Mouse (Mus musculus): ENCODE data around the gene Bglap2. TPM values are rescaled to one million over a fixed set of nuclear protein-coding genes. Genes with fewer than 3 reads are reported as not detected.

The Bglap2 gene
- total RNA-seq, 1 experiment from 2014 or later = not detected

- no peak for ATAC-seq (replicated peaks in 1 of 2; ENCODE audit: insufficient read depth in 1 of 2, low FRiP score in 2 of 2, low TSS enrichment in 1 of 2, low read depth in 1 of 2, poor library complexity in 2 of 2, severe bottlenecking in 2 of 2)
These were observed 49.5 kb downstream of the Bglap2 start for GRCm38 (mm10) chr3:88328956-88329355.

Other genes starting within 250 kb of the Bglap2 start
- 31.1 and 33.3 TPM in 2 replicates for gene Mef2d, start 236.3 kb downstream of the Bglap2 start, total RNA-seq (2017)
- 0.56 TPM in 1 of 2 replicates, not detected in the other for gene Rhbg, start 124.0 kb downstream of the Bglap2 start, total RNA-seq (2017)
- not detected in 2 replicates for gene Gm38392, start 91.5 kb downstream of the Bglap2 start, total RNA-seq (2017)
- 1.6 and 6.4 TPM in 2 replicates for gene Tsacc, start 81.7 kb downstream of the Bglap2 start, total RNA-seq (2017)
- 355 and 372 TPM in 2 replicates for gene Cct3, start 81.6 kb downstream of the Bglap2 start, total RNA-seq (2017)
- 10.3 and 28.6 TPM in 2 replicates for gene Glmp, start 53.7 kb downstream of the Bglap2 start, total RNA-seq (2017)
- gene Tmem79, start 42.6 kb downstream of the Bglap2 start, total RNA-seq (2017) = 0.94 and 1.2 TPM in 2 replicates
- 53.1 and 53.7 TPM in 2 replicates for gene Smg5, start 42.4 kb downstream of the Bglap2 start, total RNA-seq (2017)
- not detected in 2 replicates for gene Paqr6, start 14.1 kb downstream of the Bglap2 start, total RNA-seq (2017)
- gene Bglap3, start 6.0 kb downstream of the Bglap2 start, total RNA-seq (2017) = not detected in 2 replicates
- not detected in 2 replicates for gene Bglap, start 5.8 kb upstream of the Bglap2 start, total RNA-seq (2017)
- 60.8 and 97.2 TPM in 2 replicates for gene Pmf1, start 31.6 kb upstream of the Bglap2 start, total RNA-seq (2017)
- 11.5 and 15.6 TPM in 2 replicates for gene Slc25a44, start 46.4 kb upstream of the Bglap2 start, total RNA-seq (2017)
- gene Sema4a, start 82.5 kb upstream of the Bglap2 start, total RNA-seq (2017) = 4.3 and 18.6 TPM in 2 replicates
- 7.1 and 21.5 TPM in 2 replicates for gene Lmna, start 131.3 kb upstream of the Bglap2 start, total RNA-seq (2017)
- 17.8 and 18.9 TPM in 2 replicates for gene Mex3a, start 153.7 kb upstream of the Bglap2 start, total RNA-seq (2017)
- not detected in 2 replicates for gene Rab25, start 169.6 kb upstream of the Bglap2 start, total RNA-seq (2017)
- 51.2 and 54.4 TPM in 2 replicates for gene Lamtor2, start 174.4 kb upstream of the Bglap2 start, total RNA-seq (2017)
- gene Ubqln4, start 175.1 kb upstream of the Bglap2 start, total RNA-seq (2017) = 30.4 and 49.8 TPM in 2 replicates
- 106 and 110 TPM in 2 replicates for gene Ssr2, start 197.2 kb upstream of the Bglap2 start, total RNA-seq (2017)
- gene Arhgef2, start 227.3 kb upstream of the Bglap2 start, total RNA-seq (2017) = 118 and 149 TPM in 2 replicates